Mouse (Mus musculus) MEL (cell line): ENCODE data around the gene Ganab. TPM values are rescaled to one million over a fixed set of nuclear protein-coding genes. Genes with fewer than 3 reads are reported as not detected.

Experiments
- DNase-seq: peaks from one replicate; pipeline ENCODE4 v3.0.0; 2011; ENCODE audit warnings: low read depth, low spot score
- H3K27ac ChIP-seq: 2 replicates; pipeline ENCODE4 v1.5.1; 2012; ENCODE audit warnings: low read depth, mild to moderate bottlenecking, control low read depth, low read length, moderate library complexity; ENCODE audit not compliant: control insufficient read depth
- H3K27me3 ChIP-seq, 2 experiments: fragments of 150-350 bp in 1 of 2; sonication (generic) in 1 of 2; 2 replicates each; pipeline ENCODE4 v1.6.1; 2012; ENCODE audit warnings: low read length in 2 of 2, mild to moderate bottlenecking in 2 of 2, improper control_type of control experiment in 1 of 2, moderate library complexity in 1 of 2; ENCODE audit not compliant: insufficient read depth in 2 of 2, control insufficient read depth in 1 of 2
- H3K36me3 ChIP-seq, 2 experiments: 2 replicates each; pipeline ENCODE4 v1.6.1; 2012 to 2014; ENCODE audit warnings: low read length in 2 of 2, improper control_type of control experiment in 1 of 2, inconsistent platforms in 1 of 2, mild to moderate bottlenecking in 1 of 2; ENCODE audit not compliant: insufficient read depth in 2 of 2, control insufficient read depth in 1 of 2
- H3K4me1 ChIP-seq, 2 experiments: fragments of 150-350 bp in 1 of 2; sonication (generic) in 1 of 2; 2 replicates each; pipeline ENCODE4 v1.6.1; 2012; ENCODE audit warnings: low read length in 2 of 2, improper control_type of control experiment in 1 of 2, mild to moderate bottlenecking in 1 of 2; ENCODE audit not compliant: insufficient read depth in 2 of 2, control insufficient read depth in 1 of 2
- H3K4me3 ChIP-seq, 2 experiments: fragments of 150-350 bp in 1 of 2; sonication (generic) in 1 of 2; 2 replicates each; pipeline ENCODE4 v1.5.1; 2012; ENCODE audit warnings: low read depth in 2 of 2, low read length in 2 of 2, mild to moderate bottlenecking in 2 of 2, moderate library complexity in 2 of 2, control low read depth in 1 of 2, improper control_type of control experiment in 1 of 2; ENCODE audit not compliant: control insufficient read depth in 1 of 2, insufficient read depth in 1 of 2
- H3K79me2 ChIP-seq: 2 replicates; pipeline ENCODE4 v1.6.1; 2012; ENCODE audit warnings: mild to moderate bottlenecking, low read length, moderate library complexity; ENCODE audit not compliant: control insufficient read depth, poor library complexity, insufficient read depth
- H3K9ac ChIP-seq: 2 replicates; pipeline ENCODE4 v1.6.1; 2012; ENCODE audit warnings: low read depth, mild to moderate bottlenecking, control low read depth, low read length, moderate library complexity; ENCODE audit not compliant: control insufficient read depth, poor library complexity, severe bottlenecking
- H3K9me3 ChIP-seq: fragments of 150-350 bp; sonication (generic); replicated peaks from 2 replicates; pipeline ENCODE4 v1.6.1; 2012; ENCODE audit warnings: mild to moderate bottlenecking, low read length, improper control_type of control experiment, moderate library complexity; ENCODE audit not compliant: insufficient read depth
- CHD1 ChIP-seq: IDR thresholded peaks from 2 replicates; pipeline ENCODE4 v1.6.1; 2012; ENCODE audit warnings: low read depth, mild to moderate bottlenecking, inconsistent platforms, low read length, improper control_type of control experiment
- CHD2 ChIP-seq: IDR thresholded peaks from 2 replicates; pipeline ENCODE4 v1.6.1; 2011; ENCODE audit warnings: low read length, improper control_type of control experiment
- CTCF ChIP-seq, 3 experiments: IDR thresholded peaks in 2 of 3; conservative IDR thresholded peaks in 1 of 3; 2 replicates each; pipeline ENCODE4 v1.5.1; 2011 to 2012; ENCODE audit warnings: low read length in 3 of 3, low read depth in 2 of 3, mild to moderate bottlenecking in 2 of 3, improper control_type of control experiment in 1 of 3, inconsistent platforms in 1 of 3, mixed read lengths in 1 of 3, moderate library complexity in 1 of 3; ENCODE audit not compliant: control insufficient read depth in 1 of 3, insufficient read depth in 1 of 3, poor library complexity in 1 of 3, severe bottlenecking in 1 of 3
- E2F4 ChIP-seq: IDR thresholded peaks from 2 replicates; pipeline ENCODE4 v1.6.1; 2011; ENCODE audit warnings: low read depth, low read length, improper control_type of control experiment, borderline replicate concordance
- ELF1 ChIP-seq: IDR thresholded peaks from 2 replicates; pipeline ENCODE4 v1.6.1; 2014; ENCODE audit warnings: low read depth, mild to moderate bottlenecking, inconsistent platforms, low read length, improper control_type of control experiment, moderate library complexity
- EP300 ChIP-seq, 2 experiments: IDR thresholded peaks; 2 replicates each; pipeline ENCODE4 v1.6.1; 2011; ENCODE audit warnings: improper control_type of control experiment in 2 of 2, low read length in 2 of 2, low read depth in 1 of 2, mild to moderate bottlenecking in 1 of 2
- ETS1 ChIP-seq: IDR thresholded peaks from 2 replicates; pipeline ENCODE4 v1.6.1; 2012; ENCODE audit warnings: low read depth, mild to moderate bottlenecking, inconsistent platforms, low read length, improper control_type of control experiment, moderate library complexity
- GABPA ChIP-seq: IDR thresholded peaks from 2 replicates; pipeline ENCODE4 v1.6.1; 2012; ENCODE audit warnings: low read depth, mild to moderate bottlenecking, inconsistent platforms, low read length, improper control_type of control experiment, moderate library complexity
- HCFC1 ChIP-seq: IDR thresholded peaks from 2 replicates; pipeline ENCODE4 v1.6.1; 2012; ENCODE audit warnings: low read depth, mild to moderate bottlenecking, inconsistent platforms, low read length, improper control_type of control experiment, moderate library complexity
- JUND ChIP-seq: IDR thresholded peaks from 2 replicates; pipeline ENCODE4 v1.6.1; 2011; ENCODE audit warnings: low read depth, mild to moderate bottlenecking, improper control_type of control experiment, low read length
- KAT2A ChIP-seq: conservative IDR thresholded peaks from 2 replicates; pipeline ENCODE4 v1.6.1; 2012; ENCODE audit warnings: low read depth, low read length, improper control_type of control experiment, inconsistent platforms
- MAFK ChIP-seq: IDR thresholded peaks from 2 replicates; pipeline ENCODE4 v1.6.1; 2011; ENCODE audit warnings: low read depth, mild to moderate bottlenecking, low read length, improper control_type of control experiment, borderline replicate concordance
- MAX ChIP-seq: IDR thresholded peaks from 2 replicates; pipeline ENCODE4 v1.6.1; 2011; ENCODE audit warnings: low read length, improper control_type of control experiment
- MAZ ChIP-seq: IDR thresholded peaks from 2 replicates; pipeline ENCODE4 v1.6.1; 2012; ENCODE audit warnings: low read depth, mild to moderate bottlenecking, inconsistent platforms, low read length, improper control_type of control experiment
- MXI1 ChIP-seq: IDR thresholded peaks from 2 replicates; pipeline ENCODE4 v1.6.1; 2011; ENCODE audit warnings: mild to moderate bottlenecking, low read depth, low read length, improper control_type of control experiment
- MYB ChIP-seq: IDR thresholded peaks from 2 replicates; pipeline ENCODE4 v1.6.1; 2011; ENCODE audit warnings: mild to moderate bottlenecking, low read depth, low read length, improper control_type of control experiment
- MYC ChIP-seq: IDR thresholded peaks from 2 replicates; pipeline ENCODE4 v1.6.1; 2011; ENCODE audit warnings: low read depth, mild to moderate bottlenecking, low read length, improper control_type of control experiment, moderate library complexity
- NELFE ChIP-seq: IDR thresholded peaks from 2 replicates; pipeline ENCODE4 v1.6.1; 2011; ENCODE audit warnings: low read depth, low read length, improper control_type of control experiment
- NRF1 ChIP-seq: IDR thresholded peaks from 2 replicates; pipeline ENCODE4 v1.6.1; 2014; ENCODE audit warnings: low read depth, mild to moderate bottlenecking, inconsistent platforms, low read length, improper control_type of control experiment, moderate library complexity; ENCODE audit not compliant: poor library complexity, insufficient read depth, severe bottlenecking
- POLR2A ChIP-seq, 2 experiments: IDR thresholded peaks; 2 replicates each; pipeline ENCODE4 v1.6.1; 2011 to 2012; ENCODE audit warnings: low read length in 2 of 2, mild to moderate bottlenecking in 2 of 2, control low read depth in 1 of 2, improper control_type of control experiment in 1 of 2, low read depth in 1 of 2, moderate library complexity in 1 of 2; ENCODE audit not compliant: control insufficient read depth in 1 of 2, insufficient read depth in 1 of 2, poor library complexity in 1 of 2
- POLR2AphosphoS2 ChIP-seq: IDR thresholded peaks from 2 replicates; pipeline ENCODE4 v1.6.1; 2011; ENCODE audit warnings: low read length, improper control_type of control experiment
- POLR2AphosphoS5 ChIP-seq: IDR thresholded peaks from 2 replicates; pipeline ENCODE4 v1.6.1; 2012; ENCODE audit warnings: low read depth, borderline replicate concordance, mild to moderate bottlenecking, inconsistent platforms, low read length, moderate library complexity, mixed read lengths
- SIN3A ChIP-seq: IDR thresholded peaks from 2 replicates; pipeline ENCODE4 v1.6.1; 2012; ENCODE audit warnings: low read length, improper control_type of control experiment, inconsistent platforms
- SMC3 ChIP-seq: IDR thresholded peaks from 2 replicates; pipeline ENCODE4 v1.6.1; 2011; ENCODE audit warnings: low read depth, low read length, improper control_type of control experiment
- TAL1 ChIP-seq: IDR thresholded peaks from 2 replicates; pipeline ENCODE4 v1.6.1; 2012; ENCODE audit warnings: mild to moderate bottlenecking, inconsistent platforms, low read length, moderate library complexity, mixed read lengths
- TBP ChIP-seq: IDR thresholded peaks from 2 replicates; pipeline ENCODE4 v1.8.0; 2011; ENCODE audit warnings: low read depth, low read length, improper control_type of control experiment
- TCF12 ChIP-seq: IDR thresholded peaks from 2 replicates; pipeline ENCODE4 v1.6.1; 2014; ENCODE audit warnings: low read depth, mild to moderate bottlenecking, inconsistent platforms, low read length, improper control_type of control experiment, moderate library complexity
- UBTF ChIP-seq: IDR thresholded peaks from 2 replicates; pipeline ENCODE4 v1.6.1; 2012; ENCODE audit warnings: low read depth, mild to moderate bottlenecking, inconsistent platforms, low read length, improper control_type of control experiment, moderate library complexity, borderline replicate concordance; ENCODE audit not compliant: insufficient read depth
- USF1 ChIP-seq: IDR thresholded peaks from 2 replicates; pipeline ENCODE4 v1.6.1; 2014; ENCODE audit warnings: low read depth, mild to moderate bottlenecking, inconsistent platforms, low read length, improper control_type of control experiment, moderate library complexity
- ZKSCAN1 ChIP-seq: IDR thresholded peaks from 2 replicates; pipeline ENCODE4 v1.6.1; 2012; ENCODE audit warnings: low read depth, mild to moderate bottlenecking, inconsistent platforms, low read length, improper control_type of control experiment, moderate library complexity
- ZMIZ1 ChIP-seq: IDR thresholded peaks from 2 replicates; pipeline ENCODE4 v1.6.1; 2012; ENCODE audit warnings: low read depth, mild to moderate bottlenecking, inconsistent platforms, low read length, improper control_type of control experiment, moderate library complexity
- polyA plus RNA-seq, 2 experiments: library from polyadenylated mRNA; stranded (reverse) in 1 of 2; unstranded in 1 of 2; fragments of >175 nt in 1 of 2; fragments of >200 nt in 1 of 2; gene quantifications; 2 replicates each; pipeline versions ENCODE4 v1.2.1 to v1.2.4; 2012; ENCODE audit warnings: low replicate concordance in 2 of 2, low read depth in 1 of 2; ENCODE audit not compliant: insufficient read length in 2 of 2, insufficient read depth in 1 of 2, missing spikeins in 1 of 2
- total RNA-seq: library from RNA; depleted of rRNA; stranded (reverse); fragments of 300-350 nt; gene quantifications from 2 replicates; pipeline ENCODE4 v1.2.3, GENCODE M21; 2012; rRNA removed

Ganab gene
- total RNA-seq (104 and 122 TPM in 2 replicates), polyA plus RNA-seq (100 to 1,000 TPM in 1 of 2 experiments, not detected in 1; 123 TPM)

GRCm38 (mm10) chr19:8897865-8898495 lies at the start of gene Ganab:
TSS of gene Ganab (plus strand) at chr19:8898071.
- peaks cover 5 to 21% of the 10 kb centered on the region in 2 experiments; a peak in 3 of 4 replicates for H3K4me1 ChIP-seq

DNA sequence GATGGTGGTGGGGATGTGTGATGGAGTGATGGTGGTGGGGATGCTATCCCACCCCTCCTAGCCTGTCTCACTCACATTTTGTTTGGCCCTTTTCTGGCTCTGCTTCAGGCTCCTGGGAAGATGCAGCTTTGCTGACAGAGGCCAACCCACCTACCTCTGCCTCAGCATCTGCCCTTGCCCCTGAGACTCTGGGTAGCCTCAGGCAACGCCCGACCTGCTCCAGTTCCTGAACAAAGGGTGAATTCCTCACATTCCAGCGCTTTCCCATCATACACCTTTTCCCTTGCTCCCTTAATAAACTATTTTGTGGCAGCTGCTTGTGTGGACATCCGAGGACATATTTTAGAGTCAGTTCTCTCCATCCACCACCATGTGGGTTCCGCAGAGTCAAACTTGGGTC lies 49.5 kb upstream of the Ganab start:
- Histone ChIP-seq H3K79me2 (no peaks in the 10 kb centered on the region), H3K36me3 (peaks cover 0 to 2% of the 10 kb centered on the region in 2 experiments; a peak in 2 of 4 replicates), H3K27me3 (no peaks in the 10 kb centered on the region), H3K9me3 (no peaks in the 10 kb centered on the region), H3K4me3 (no peak overlapping the region), H3K4me1 (no peaks in the 10 kb centered on the region), H3K27ac (no peak overlapping the region), H3K9ac (no peak overlapping the region)
- DNase-seq: no peak
- TF ChIP-seq MAX (no peak), POLR2A (IDR thresholded peaks at IDR 0.05; ENCODE audit: control insufficient read depth in 1 of 2, insufficient read depth in 1 of 2, low read depth in 1 of 2, low read length in 2 of 2, poor library complexity in 1 of 2) (no peak), CHD2 (no peak), NELFE (no peak), MYB (no peak), TAL1 (no peak), CTCF (IDR thresholded peaks at IDR 0.05 in 2 of 3, conservative IDR thresholded peaks at IDR 0.05 in 1 of 3; ENCODE audit: control insufficient read depth in 1 of 3, insufficient read depth in 1 of 3, low read depth in 2 of 3, low read length in 3 of 3, poor library complexity in 1 of 3, severe bottlenecking in 1 of 3) (no peak), POLR2AphosphoS5 (no peak), UBTF (no peak), EP300 (IDR thresholded peaks at IDR 0.05; ENCODE audit: low read depth in 1 of 2, low read length in 2 of 2) (no peak)

More at GRCm38 (mm10) chr19:8897865-8898495, at the start of gene Ganab:
- Histone ChIP-seq H3K27me3 (no peaks in the 10 kb centered on the region), H3K9me3 (no peaks in the 10 kb centered on the region), H3K79me2 (peaks cover 50% of the 10 kb centered on the region), H3K9ac (peak within 1 kb of the TSS; percentile 96), H3K4me3 (peak within 1 kb of the TSS; percentile 75 to 79), H3K27ac (peak within 1 kb of the TSS; percentile 96), H3K36me3 (peaks cover under 1 to 32% of the 10 kb centered on the region in 2 experiments; a peak in 2 of 4 replicates)
- no peak for TF ChIP-seq MXI1
- TF ChIP-seq POLR2AphosphoS2: peak; percentile 97
- TF ChIP-seq KAT2A: peak; percentile 67; the same call in 1 of the 2 replicates
- TF ChIP-seq JUND: no peak
- TF ChIP-seq UBTF: no peak
- TF ChIP-seq ZKSCAN1: no peak
- TF ChIP-seq MAFK: no peak
- TF ChIP-seq HCFC1: peak; percentile 88
- peak; percentile 75 for TF ChIP-seq TCF12
- peak; percentile 78; the same call in 1 of the 2 replicates for TF ChIP-seq ZMIZ1
- TF ChIP-seq MAZ: 0 out of 2 replicates have a peak, but pooled peaks have one; percentile 54
- peak; percentile 72 for TF ChIP-seq SIN3A
- no peak for TF ChIP-seq SMC3
- TF ChIP-seq NELFE: peak; percentile 80
- 0 out of 2 replicates have a peak, but pooled peaks have one; percentile 35 for TF ChIP-seq E2F4
- TF ChIP-seq GABPA: no peak
- no peak for TF ChIP-seq CHD2
- TF ChIP-seq ELF1: peak; percentile 76
- TF ChIP-seq MAX: 0 out of 2 replicates have a peak, but pooled peaks have one; percentile 57
- no peak for TF ChIP-seq CHD1
- peak; percentile 31; the same call in 1 of the 2 replicates for TF ChIP-seq NRF1
- TF ChIP-seq POLR2A (IDR thresholded peaks at IDR 0.05; ENCODE audit: control insufficient read depth in 1 of 2, insufficient read depth in 1 of 2, low read depth in 1 of 2, low read length in 2 of 2, poor library complexity in 1 of 2): peak; percentile 64 to 88
- peak; percentile 31; the same call in 1 of the 2 replicates for TF ChIP-seq MYC
- no peak for TF ChIP-seq POLR2AphosphoS5
- TF ChIP-seq USF1: 0 out of 2 replicates have a peak, but pooled peaks have one; percentile 16
- TF ChIP-seq ETS1: peak; percentile 30; the same call in 1 of the 2 replicates
- no peak for TF ChIP-seq CTCF (IDR thresholded peaks at IDR 0.05 in 2 of 3, conservative IDR thresholded peaks at IDR 0.05 in 1 of 3; ENCODE audit: control insufficient read depth in 1 of 3, insufficient read depth in 1 of 3, low read depth in 2 of 3, low read length in 3 of 3, poor library complexity in 1 of 3, severe bottlenecking in 1 of 3)
- TF ChIP-seq TBP: peak; percentile 83
- DNase-seq: peak; percentile 98
